Mouse (Mus musculus) hindbrain, embryonic 15.5 days (tissue): ENCODE results near the gene Vps13a. TPM values are rescaled to one million over a fixed set of nuclear protein-coding genes. Genes with fewer than 3 reads are reported as not detected.

Experiments used
- polyA plus RNA-seq: library from polyadenylated mRNA; unstranded; fragments of >200 nt; fragmentation: Nextera tagmentation; extraction: Ambion mirVana; gene quantifications from 2 replicates; pipeline ENCODE4 v1.2.1, GENCODE M21; 2015

Gene Vps13a
- polyA plus RNA-seq, 1 experiment from 2014 or later = 9.7 TPM

Other genes with a start within 250 kb of the Vps13a start
- gene Foxb2, start 92.9 kb upstream of the Vps13a start, polyA plus RNA-seq = 1.3 and 2.5 TPM in 2 replicates
- gene Prune2, start 175.2 kb upstream of the Vps13a start, polyA plus RNA-seq = 8.2 and 9.4 TPM in 2 replicates